Mouse (Mus musculus): ENCODE data around the gene Akt2. TPM values are rescaled to one million over a fixed set of nuclear protein-coding genes. Genes with fewer than 3 reads are reported as not detected.

Akt2 gene
- polyA plus RNA-seq, 1 experiment from 2014 or later: 75.3 TPM

GRCm38 (mm10) chr7:27654607-27655276 lies 63.4 kb downstream of the Akt2 start:
- no peak overlapping the region for H3K9ac ChIP-seq (ENCODE audit: low read depth, low read length)
- ATAC-seq (replicated peaks; ENCODE audit: low FRiP score, low read depth) (no peak), DNase-seq (ENCODE audit: low spot score) (no peak)
- H3K9me3 ChIP-seq (replicated peaks; ENCODE audit: low read length): no peaks in the 10 kb centered on the region
- no peak overlapping the region for H3K4me2 ChIP-seq (ENCODE audit: low read length)
- TF ChIP-seq CTCF (IDR thresholded peaks at IDR 0.05; ENCODE audit: low read depth): peak; percentile 44
- H3K4me3 ChIP-seq (replicated peaks; ENCODE audit: low read depth, low read length): no peak overlapping the region
- H3K4me1 ChIP-seq (replicated peaks; ENCODE audit: insufficient read depth, low read length): no peaks in the 10 kb centered on the region; the same call in 1 of the 2 replicates
- 72% methylated on average over 20 of the region's 20 CpGs for WGBS
- peaks cover 30% of the 10 kb centered on the region for H3K27me3 ChIP-seq (ENCODE audit: insufficient read depth, low read length)
- H3K27ac ChIP-seq: no peak overlapping the region
- 0 out of 2 replicates have a peak, but pooled peaks cover 5% of the 10 kb centered on the region for H3K36me3 ChIP-seq (ENCODE audit: insufficient read depth, low read length)

- Histone ChIP-seq H3K36me3 (ENCODE audit: insufficient read depth, low read length) (0 out of 2 replicates have a peak, but pooled peaks cover 5% of the 10 kb centered on the region), H3K4me3 (replicated peaks; ENCODE audit: low read depth, low read length) (no peak overlapping the region), H3K4me1 (replicated peaks; ENCODE audit: insufficient read depth, low read length) (no peaks in the 10 kb centered on the region; the same call in 1 of the 2 replicates), H3K27ac (no peak overlapping the region), H3K4me2 (ENCODE audit: low read length) (no peak overlapping the region), H3K9ac (ENCODE audit: low read depth, low read length) (no peak overlapping the region), H3K27me3 (ENCODE audit: insufficient read depth, low read length) (peaks cover 30% of the 10 kb centered on the region), H3K9me3 (replicated peaks; ENCODE audit: low read length) (no peaks in the 10 kb centered on the region)
- no peak for DNase-seq (ENCODE audit: low spot score)
- no peak for TF ChIP-seq CTCF (IDR thresholded peaks at IDR 0.05; ENCODE audit: low read depth)
- 32% methylated on average over 11 of the region's 11 CpGs for WGBS
- ATAC-seq (replicated peaks; ENCODE audit: low FRiP score, low read depth): no peak
Measured at GRCm38 (mm10) chr7:27655545-27655944, 64.2 kb downstream of the Akt2 start.

GRCm38 (mm10) chr7:27656600-27656999 lies 65.2 kb downstream of the Akt2 start:
- WGBS: 91% methylated on average over 16 of the region's 16 CpGs
- Histone ChIP-seq H3K4me2 (ENCODE audit: low read length) (no peak overlapping the region), H3K4me1 (replicated peaks; ENCODE audit: insufficient read depth, low read length) (no peaks in the 10 kb centered on the region; the same call in 1 of the 2 replicates), H3K9me3 (replicated peaks; ENCODE audit: low read length) (no peaks in the 10 kb centered on the region), H3K36me3 (ENCODE audit: insufficient read depth, low read length) (peaks cover 13% of the 10 kb centered on the region), H3K27me3 (ENCODE audit: insufficient read depth, low read length) (peaks cover 30% of the 10 kb centered on the region), H3K27ac (no peak overlapping the region), H3K9ac (ENCODE audit: low read depth, low read length) (no peak overlapping the region), H3K4me3 (replicated peaks; ENCODE audit: low read depth, low read length) (no peak overlapping the region)
- ATAC-seq (replicated peaks; ENCODE audit: low FRiP score, low read depth): no peak
- TF ChIP-seq CTCF (IDR thresholded peaks at IDR 0.05; ENCODE audit: low read depth): no peak
- DNase-seq (ENCODE audit: low spot score): no peak

- no peaks in the 10 kb centered on the region for H3K9me3 ChIP-seq (replicated peaks; ENCODE audit: low read length)
- H3K36me3 ChIP-seq (ENCODE audit: insufficient read depth, low read length): peaks cover 19% of the 10 kb centered on the region
- no peak overlapping the region for H3K4me3 ChIP-seq (replicated peaks; ENCODE audit: low read depth, low read length)
- TF ChIP-seq CTCF (IDR thresholded peaks at IDR 0.05; ENCODE audit: low read depth): no peak
- DNase-seq (ENCODE audit: low spot score) (no peak), ATAC-seq (replicated peaks; ENCODE audit: low FRiP score, low read depth) (no peak)
- peaks cover 23% of the 10 kb centered on the region for H3K27me3 ChIP-seq (ENCODE audit: insufficient read depth, low read length)
- H3K4me1 ChIP-seq (replicated peaks; ENCODE audit: insufficient read depth, low read length): no peaks in the 10 kb centered on the region; the same call in 1 of the 2 replicates
- WGBS: 30% methylated on average over 53 of the region's 53 CpGs
- H3K4me2 ChIP-seq (ENCODE audit: low read length): 0 out of 2 replicates have a peak overlapping the region, but pooled peaks have one; percentile 18
- no peak overlapping the region for H3K9ac ChIP-seq (ENCODE audit: low read depth, low read length)
- no peak overlapping the region for H3K27ac ChIP-seq
Measured at GRCm38 (mm10) chr7:27657824-27658395, 66.6 kb downstream of the Akt2 start.

- H3K4me3 ChIP-seq (replicated peaks; ENCODE audit: low read depth, low read length): no peak overlapping the region
- no peaks in the 10 kb centered on the region for H3K9me3 ChIP-seq (replicated peaks; ENCODE audit: low read length)
- H3K36me3 ChIP-seq (ENCODE audit: insufficient read depth, low read length): peaks cover 23% of the 10 kb centered on the region
- H3K4me1 ChIP-seq (replicated peaks; ENCODE audit: insufficient read depth, low read length): no peaks in the 10 kb centered on the region
- H3K27me3 ChIP-seq (ENCODE audit: insufficient read depth, low read length): peaks cover 14% of the 10 kb centered on the region
- H3K4me2 ChIP-seq (ENCODE audit: low read length): no peak overlapping the region
- no peak for ATAC-seq (replicated peaks; ENCODE audit: low FRiP score, low read depth)
- no peak overlapping the region for H3K27ac ChIP-seq
- no peak for TF ChIP-seq CTCF (IDR thresholded peaks at IDR 0.05; ENCODE audit: low read depth)
- DNase-seq (ENCODE audit: low spot score): no peak
- WGBS: 71% methylated on average over 14 of the region's 14 CpGs
- H3K9ac ChIP-seq (ENCODE audit: low read depth, low read length): no peak overlapping the region
Measured at GRCm38 (mm10) chr7:27658712-27659663, 67.6 kb downstream of the Akt2 start.

- no peak overlapping the region for H3K4me3 ChIP-seq (replicated peaks; ENCODE audit: low read depth, low read length)
- H3K36me3 ChIP-seq (ENCODE audit: insufficient read depth, low read length): peaks cover 18% of the 10 kb centered on the region
- H3K27me3 ChIP-seq (ENCODE audit: insufficient read depth, low read length): no peaks in the 10 kb centered on the region
- no peak for ATAC-seq (replicated peaks; ENCODE audit: low FRiP score, low read depth)
- no peaks in the 10 kb centered on the region for H3K4me1 ChIP-seq (replicated peaks; ENCODE audit: insufficient read depth, low read length)
- no peaks in the 10 kb centered on the region for H3K9me3 ChIP-seq (replicated peaks; ENCODE audit: low read length)
- H3K27ac ChIP-seq: no peak overlapping the region
- H3K4me2 ChIP-seq (ENCODE audit: low read length): no peak overlapping the region
- 87% methylated on average over 4 of the region's 4 CpGs for WGBS
- DNase-seq (ENCODE audit: low spot score): no peak
- TF ChIP-seq CTCF (IDR thresholded peaks at IDR 0.05; ENCODE audit: low read depth): no peak
- H3K9ac ChIP-seq (ENCODE audit: low read depth, low read length): no peak overlapping the region
Measured at GRCm38 (mm10) chr7:27662038-27662437, 70.7 kb downstream of the Akt2 start.

All from kidney, postnatal 0 days (tissue).